In the genomic region with DNA sequence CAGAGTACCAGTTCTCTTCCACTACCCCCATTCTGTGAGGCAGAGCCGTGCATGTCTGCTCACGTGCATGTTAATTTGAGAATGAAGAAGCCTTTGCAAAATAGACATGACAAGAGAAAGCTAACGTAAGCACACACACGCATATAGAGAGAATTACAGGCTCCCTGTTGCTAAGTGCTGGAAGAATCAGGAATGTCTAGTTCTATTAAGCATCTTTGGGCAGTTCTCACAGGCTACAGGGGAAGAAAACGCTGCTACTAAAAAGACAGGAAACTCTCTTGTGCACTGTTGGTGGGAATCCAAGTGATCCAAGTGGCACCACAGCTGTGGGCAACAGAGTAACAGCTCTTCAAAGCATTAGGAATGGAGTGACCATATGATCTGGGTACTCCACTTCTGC, we compare ENCODE assay signal across 21 mouse cellular contexts. TPM values are rescaled to one million over a fixed set of nuclear protein-coding genes. Genes with fewer than 3 reads are reported as not detected.
DNase-seq lines count a peak whose midpoint lies in the region; ATAC-seq lines count a peak whose summit lies in the region.
"Had no signal": no experiment of that assay in that cellular context is flagged by ENCODE, and none has a peak within 500 bp of the region (broad histone marks: within the 10 kb centered on the region; RNA-seq: fewer than 3 reads in every experiment).

No protein-coding gene starts in this region.

- no peak overlapping the region for H3K9ac ChIP-seq in forebrain, embryonic 16.5 days (replicated peaks; ENCODE audit: low read depth, low read length)
- no peak overlapping the region for H3K9ac ChIP-seq in hindbrain, embryonic 16.5 days (ENCODE audit: low read depth, low read length)
- no peak overlapping the region for H3K9ac ChIP-seq in midbrain, embryonic 15.5 days
- H3K9ac ChIP-seq: limb, embryonic 12.5 days; liver, embryonic 12.5 days; lung, embryonic 14.5 days; neural tube, embryonic 12.5 days had no signal

- peaks cover 17% of the 10 kb centered on the region for H3K4me1 ChIP-seq in forebrain, embryonic 16.5 days (replicated peaks; ENCODE audit: control insufficient read depth, insufficient read depth, low read length)
- peaks cover 16% of the 10 kb centered on the region for H3K4me1 ChIP-seq in hindbrain, embryonic 16.5 days (ENCODE audit: control insufficient read depth, insufficient read depth, low read depth, low read length)
- H3K4me1 ChIP-seq in midbrain, embryonic 15.5 days, result peaks cover 21% of the 10 kb centered on the region
- H3K4me1 ChIP-seq: limb, embryonic 12.5 days had no signal

- peak; percentile 28; the same call in 1 of the 2 replicates for ATAC-seq in frontal cortex, adult (ENCODE audit: low TSS enrichment)
- ATAC-seq in forebrain, embryonic 16.5 days, result peak; percentile 30; the same call in 1 of the 2 replicates
- peak; percentile 56 for ATAC-seq in hindbrain, embryonic 16.5 days
- peak; percentile 35 for ATAC-seq in midbrain, embryonic 15.5 days (replicated peaks)
- ATAC-seq: intestine, postnatal 0 days; liver, embryonic 12.5 days had no signal

- no peaks in the 10 kb centered on the region for H3K9me3 ChIP-seq in forebrain, embryonic 16.5 days (ENCODE audit: control insufficient read depth, low read length)
- H3K9me3 ChIP-seq in hindbrain, embryonic 16.5 days (ENCODE audit: control insufficient read depth, low read length), result no peaks in the 10 kb centered on the region
- H3K9me3 ChIP-seq in midbrain, embryonic 15.5 days, result no peaks in the 10 kb centered on the region
- H3K9me3 ChIP-seq: limb, embryonic 12.5 days; liver, embryonic 12.5 days; neural tube, embryonic 12.5 days had no signal

- H3K27me3 ChIP-seq in forebrain, embryonic 16.5 days (replicated peaks; ENCODE audit: control insufficient read depth, insufficient read depth, low read length), result no peaks in the 10 kb centered on the region
- no peaks in the 10 kb centered on the region for H3K27me3 ChIP-seq in hindbrain, embryonic 16.5 days (replicated peaks; ENCODE audit: control insufficient read depth, insufficient read depth, low read length)
- no peaks in the 10 kb centered on the region for H3K27me3 ChIP-seq in midbrain, embryonic 15.5 days (replicated peaks)
- H3K27me3 ChIP-seq: CH12.LX; limb, embryonic 12.5 days; neural tube, embryonic 12.5 days had no signal

- H3K4me2 ChIP-seq in forebrain, embryonic 16.5 days (ENCODE audit: low read length), result no peak overlapping the region
- H3K4me2 ChIP-seq in hindbrain, embryonic 16.5 days (ENCODE audit: low read length), result no peak overlapping the region
- no peak overlapping the region for H3K4me2 ChIP-seq in midbrain, embryonic 15.5 days
- H3K4me2 ChIP-seq: limb, embryonic 12.5 days; liver, embryonic 12.5 days; lung, embryonic 14.5 days; neural tube, embryonic 12.5 days had no signal

- intact Hi-C loops in left cerebral cortex, postnatal 4 days (cut with DNase I), result no loop called here

- H3K36me3 ChIP-seq in forebrain, embryonic 16.5 days (ENCODE audit: control insufficient read depth, insufficient read depth), result no peaks in the 10 kb centered on the region
- H3K36me3 ChIP-seq in hindbrain, embryonic 16.5 days (ENCODE audit: control insufficient read depth, insufficient read depth, low read length), result no peaks in the 10 kb centered on the region
- H3K36me3 ChIP-seq in midbrain, embryonic 15.5 days (replicated peaks), result no peaks in the 10 kb centered on the region
- H3K36me3 ChIP-seq: limb, embryonic 12.5 days; liver, embryonic 12.5 days; neural tube, embryonic 12.5 days had no signal

- DNase-seq in frontal cortex, postnatal 36 days (ENCODE audit: low spot score in 2 of 2), result no peak
- DNase-seq in cerebellum, adult 11 months, result no peak
- no peak for DNase-seq in left cerebral cortex, postnatal 4 days
- DNase-seq in layer of hippocampus, postnatal 25 days (ENCODE audit: extremely low spot score in 1 of 2, low spot score in 1 of 2), result no peak
- DNase-seq: adrenal gland, postnatal 25 days; cerebellum, adult 9-10 months; gastrocnemius, postnatal 25 days; lung, embryonic 14.5 days; lung, postnatal 4 days; right cerebral cortex, postnatal 4 days had no signal

- H3K27ac ChIP-seq in forebrain, embryonic 16.5 days (ENCODE audit: low read length), result 0 out of 2 replicates have a peak overlapping the region, but pooled peaks have one; percentile 4
- 0 out of 2 replicates have a peak overlapping the region, but pooled peaks have one; percentile 48 for H3K27ac ChIP-seq in hindbrain, embryonic 16.5 days (ENCODE audit: low read depth, low read length)
- H3K27ac ChIP-seq in midbrain, embryonic 15.5 days, result peak overlapping the region; percentile 37; the same call in 1 of the 2 replicates
- H3K27ac ChIP-seq: limb, embryonic 12.5 days; liver, embryonic 12.5 days; neural tube, embryonic 12.5 days; stomach, postnatal 0 days had no signal

- WGBS in forebrain, embryonic 16.5 days, result 29% methylated on average over 5 of the region's 5 CpGs
- 7% methylated on average over 5 of the region's 5 CpGs for WGBS in hindbrain, embryonic 16.5 days
- WGBS in midbrain, embryonic 15.5 days, result 12% methylated on average over 5 of the region's 5 CpGs

- no peak overlapping the region for H3K4me3 ChIP-seq in forebrain, embryonic 16.5 days (replicated peaks; ENCODE audit: low read length)
- no peak overlapping the region for H3K4me3 ChIP-seq in hindbrain, embryonic 16.5 days (ENCODE audit: low read length)
- H3K4me3 ChIP-seq in midbrain, embryonic 15.5 days, result no peak overlapping the region
- H3K4me3 ChIP-seq: erythroblast, embryonic 14.5 days; limb, embryonic 12.5 days; liver, embryonic 12.5 days; neural tube, embryonic 12.5 days had no signal

RNA-seq across cellular contexts. Expression of a gene that starts 43.1 kb away (rescaled TPM):
- 23.4 and 33.8 TPM in 2 replicates for polyA plus RNA-seq in forebrain, embryonic 16.5 days (2015; fragmentation: Nextera tagmentation; extraction: Ambion mirVana)
- polyA plus RNA-seq in hindbrain, embryonic 16.5 days (2015; fragmentation: Nextera tagmentation; extraction: Ambion mirVana), result 19.1 and 22.8 TPM in 2 replicates
- 32.3 and 34.0 TPM in 2 replicates for polyA plus RNA-seq in midbrain, embryonic 15.5 days (2015; fragmentation: Nextera tagmentation; extraction: Ambion mirVana)
- total RNA-seq in left cerebral cortex, postnatal 4 days (2021), result 10 to 100 TPM; 55.7 to 56.5 TPM
- total RNA-seq in layer of hippocampus, postnatal 25 days (2021), result 10 to 100 TPM; 76.0 to 81.4 TPM
